ENCODE assay signal across 15 mouse cellular contexts in the genomic region with DNA sequence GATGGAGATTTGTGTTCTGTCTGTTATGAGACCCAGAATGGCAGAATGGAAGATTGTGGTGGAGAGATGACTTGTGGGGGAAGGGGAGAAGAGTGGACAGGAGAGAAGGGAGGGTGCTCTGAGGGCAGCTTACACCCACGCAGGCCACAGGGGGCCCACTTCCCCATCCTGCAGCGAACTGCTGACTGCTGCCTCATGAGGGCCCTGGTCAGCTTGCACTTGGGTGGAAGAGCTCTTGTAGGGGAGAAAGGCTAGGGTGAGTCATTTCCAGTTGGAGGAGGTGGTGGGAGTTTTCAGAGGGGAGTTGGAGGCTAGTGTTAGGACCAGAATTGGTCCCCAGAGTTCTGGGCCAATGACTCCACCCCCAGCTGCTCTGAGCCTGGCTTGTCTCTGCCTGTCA.
DNase-seq lines count a peak whose midpoint lies in the region; ATAC-seq and TF ChIP-seq lines count a peak whose summit lies in the region.
"Had no signal": no experiment of that assay in that cellular context is flagged by ENCODE, and none has a peak within 500 bp of the region (broad histone marks: within the 10 kb centered on the region; RNA-seq: fewer than 3 reads in every experiment).

No protein-coding gene starts in this region.

- H3K27me3 ChIP-seq in G1E (ENCODE audit: insufficient read depth, low read length): no peaks in the 10 kb centered on the region; the same call in 1 of the 2 replicates
- H3K27me3 ChIP-seq: forebrain, embryonic 12.5 days; limb, embryonic 12.5 days had no signal

- H3K4me1 ChIP-seq in G1E (ENCODE audit: insufficient read depth, low read depth, low read length): peaks cover 42% of the 10 kb centered on the region

- no peaks in the 10 kb centered on the region for H3K9me3 ChIP-seq in G1E (replicated peaks)
- H3K9me3 ChIP-seq: forebrain, embryonic 12.5 days; limb, embryonic 12.5 days had no signal

- TF ChIP-seq CTCF in G1E (IDR thresholded peaks at IDR 0.05; ENCODE audit: low read depth, low read length): no peak

- peaks cover 96% of the 10 kb centered on the region for H3K36me3 ChIP-seq in G1E (replicated peaks)

- ATAC-seq in G1E (ENCODE audit: extremely low read depth, insufficient number of reproducible peaks, low FRiP score, poor library complexity, severe bottlenecking): peak; percentile 77
- ATAC-seq in megakaryocyte-erythroid progenitor cell, adult 5-6 weeks (replicated peaks; ENCODE audit: low FRiP score, low TSS enrichment, poor library complexity, severe bottlenecking): no peak

- DNase-seq in layer of hippocampus, adult 11-12 months (ENCODE audit: low spot score): peak; percentile 61
- no peak for DNase-seq in layer of hippocampus, adult 8-10 months (ENCODE audit: low spot score in 2 of 2)
- DNase-seq in 416B (ENCODE audit: low read depth): peak; percentile 90
- peak; percentile 59 for DNase-seq in G1E (ENCODE audit: low spot score)
- DNase-seq in lung, postnatal 4 days: peak; percentile 57 to 62
- DNase-seq in frontal cortex, postnatal 14 days (ENCODE audit: low spot score in 2 of 2): no peak
- DNase-seq: adrenal gland, postnatal 10 days; cerebellum, postnatal 10 days; kidney, adult 9 months; kidney, postnatal 4 days; right cerebral cortex, postnatal 25 days; thymus, postnatal 14 days had no signal

- peak overlapping the region; percentile 51; the same call in 1 of the 2 replicates for H3K4me3 ChIP-seq in G1E (ENCODE audit: low read depth, low read length)
- H3K4me3 ChIP-seq: forebrain, embryonic 12.5 days; limb, embryonic 12.5 days had no signal

Comparison
In these comparisons a context has a peak if more than half of its experiments do, and no peak if none do; other contexts are left out.
1. DNase-seq: peak in layer of hippocampus, adult 11-12 months (single experiment), 416B (single experiment), G1E (single experiment) and lung, postnatal 4 days (2 of 2); none in layer of hippocampus, adult 8-10 months (0 of 2) and frontal cortex, postnatal 14 days (0 of 2).